Mouse (Mus musculus) T-helper 1 cell (primary cell): ENCODE measurements at regions not wholly inside any gene's neighbourhood (a gene's known extent, or its start where the extent isn't known, plus 50 kb on each side); places are given as distances from the start of the nearest gene placed in this dataset.

Source experiments
- in situ Hi-C: fragments of 300-600 bp; cut with MboI, MseI; formaldehyde crosslinking; loops from one replicate; pipeline ENCODE4 v1.15.1; 2025; ENCODE audit warnings: high pct_unique_total_duplicates

DNA sequence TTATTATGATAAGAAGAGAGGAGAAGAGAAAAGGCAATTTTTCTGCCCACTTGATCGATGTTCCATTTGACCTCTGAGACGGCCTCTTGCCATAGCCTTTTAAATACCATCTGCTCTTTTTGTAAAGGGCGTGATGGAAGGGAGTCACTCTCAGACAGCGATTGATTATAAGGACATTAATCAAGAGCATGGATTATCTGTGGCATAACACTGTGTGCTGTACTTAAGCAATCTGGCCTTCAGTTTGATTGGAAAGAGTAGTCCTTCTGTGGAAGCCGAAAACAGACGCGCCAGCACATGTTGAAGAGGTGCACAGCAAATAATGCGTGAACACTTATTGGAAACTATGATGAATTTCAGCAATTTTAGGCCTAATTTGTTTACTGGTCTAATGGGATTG lies 685.4 kb upstream of the Robo1 start:
- in situ Hi-C loops: no loop called here

DNA sequence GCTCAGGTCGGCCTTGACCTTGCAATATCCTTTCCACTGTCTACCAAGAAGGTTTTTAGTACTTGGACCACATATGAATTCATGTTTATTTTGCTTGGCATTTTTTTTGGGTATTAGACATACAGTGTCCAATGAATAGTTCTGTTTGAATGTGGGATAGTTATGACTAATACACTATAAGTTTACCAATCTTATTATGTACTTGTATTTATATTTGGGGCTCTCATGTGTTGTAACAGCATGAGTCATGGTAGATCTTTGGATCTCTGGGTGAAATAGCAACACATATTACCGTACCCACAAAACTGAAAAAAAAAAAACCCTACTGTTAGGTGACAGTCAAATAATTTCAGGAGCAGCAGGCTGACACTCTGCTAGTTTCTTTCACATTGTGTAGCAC lies 667.7 kb upstream of the Robo1 start:
- in situ Hi-C loops: no loop called here

DNA sequence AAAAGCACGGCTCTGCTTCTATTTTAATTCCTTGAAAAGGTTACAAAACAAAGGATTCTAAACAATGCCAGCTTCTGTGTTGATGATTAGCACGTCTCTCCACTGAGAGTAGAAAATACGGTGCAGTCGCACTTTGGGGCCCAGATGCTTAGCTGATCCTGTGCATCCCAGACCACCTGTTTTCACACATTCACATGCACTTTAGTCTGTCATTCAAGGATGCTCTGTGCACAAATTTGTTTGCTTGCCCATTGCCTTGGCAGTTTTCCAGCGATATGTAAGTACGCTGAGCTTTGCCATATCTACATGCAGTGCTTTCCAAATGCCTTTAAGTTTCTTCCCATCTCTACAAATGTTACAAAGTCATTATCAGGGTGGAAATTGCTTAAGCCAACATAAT lies 664.9 kb upstream of the Robo1 start:
- in situ Hi-C loops: no loop called here

DNA sequence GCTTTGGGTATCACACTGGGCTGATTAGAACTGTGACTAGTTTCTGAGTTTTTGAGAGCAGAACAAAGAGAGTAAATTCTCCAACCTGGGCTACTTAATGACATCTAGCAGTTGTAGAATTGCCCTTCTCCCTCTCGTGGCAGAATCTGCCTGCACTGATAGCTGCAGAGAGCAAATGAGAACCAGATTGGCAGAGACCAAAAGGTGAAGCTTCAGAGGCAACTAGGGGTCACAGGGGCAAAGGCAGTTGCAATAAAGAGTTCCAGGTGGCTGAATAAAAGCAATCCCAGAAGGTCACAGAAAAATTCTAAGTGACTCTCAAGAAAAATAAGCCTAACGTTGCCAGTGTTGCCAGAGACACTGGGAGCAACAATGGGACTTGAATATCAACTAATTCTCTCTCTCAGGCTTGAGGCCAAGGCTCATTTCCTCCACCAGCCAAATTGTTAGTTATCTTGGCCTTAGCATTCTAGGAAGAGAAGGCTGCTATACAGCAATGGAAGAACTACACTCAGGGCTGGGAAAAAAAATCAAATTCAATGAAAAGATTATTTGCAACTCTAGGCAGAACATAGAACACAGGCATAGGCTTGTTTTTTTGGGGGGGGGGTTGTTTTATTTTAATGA lies 629.9 kb upstream of the Robo1 start:
- in situ Hi-C loops: no loop called here

DNA sequence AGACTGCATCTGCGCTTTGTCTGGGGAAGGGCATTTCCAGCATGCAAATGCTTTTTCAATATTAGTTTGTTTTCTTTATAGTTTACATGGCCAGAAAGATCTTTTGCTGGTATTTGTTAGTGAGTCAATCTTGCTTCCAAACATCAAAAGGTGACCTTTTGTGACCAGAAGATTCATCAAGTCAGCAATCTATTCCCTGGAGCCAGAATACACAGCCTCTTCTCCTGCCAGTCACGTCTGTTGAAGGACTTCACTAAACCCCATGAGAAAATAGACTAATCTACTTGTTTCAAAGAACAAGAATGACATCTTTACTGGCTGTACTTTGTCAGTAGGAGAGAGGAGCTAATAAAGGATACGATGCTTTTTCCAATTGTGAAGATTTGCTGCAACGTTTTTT lies 614.6 kb upstream of the Robo1 start:
- in situ Hi-C loops: no loop called here

DNA sequence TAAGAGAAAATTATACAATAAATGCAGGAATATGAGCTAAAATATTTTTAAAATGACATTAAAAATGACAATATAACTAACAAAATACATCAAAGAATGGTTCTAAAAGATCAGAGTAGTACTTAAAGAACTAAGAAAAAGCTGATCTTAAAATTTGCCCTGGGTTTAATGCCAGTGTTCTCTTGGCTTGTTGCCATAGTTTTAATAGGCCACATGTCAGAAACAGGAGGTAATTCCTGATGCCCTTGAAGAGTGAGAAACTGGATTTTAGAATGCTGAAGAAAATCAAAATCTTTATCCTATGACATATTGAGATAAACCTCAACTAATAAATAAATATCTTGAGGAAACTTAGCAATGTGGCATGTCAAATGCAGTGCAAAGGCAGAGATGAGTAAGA lies 602.3 kb upstream of the Robo1 start:
- in situ Hi-C loops: no loop called here

DNA sequence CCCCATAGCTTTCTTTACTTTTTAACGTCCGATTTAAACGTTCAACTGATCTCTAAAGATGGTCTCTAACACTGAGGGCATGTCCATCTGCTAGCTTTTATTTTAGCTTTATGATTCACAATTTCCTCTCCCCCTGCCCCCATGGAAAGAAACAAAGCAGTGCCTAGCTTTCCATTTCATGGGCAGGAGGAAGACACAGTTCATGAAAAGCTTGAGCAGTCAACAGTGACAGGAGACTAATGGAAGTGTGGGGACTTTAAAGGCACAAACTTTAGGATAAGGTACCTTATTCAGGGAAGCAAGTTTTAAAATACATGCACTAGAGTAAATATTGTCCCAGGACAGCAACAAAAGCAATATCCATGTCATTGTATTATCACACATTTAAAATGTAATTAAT lies 598.4 kb upstream of the Robo1 start:
- in situ Hi-C loops: no loop called here

DNA sequence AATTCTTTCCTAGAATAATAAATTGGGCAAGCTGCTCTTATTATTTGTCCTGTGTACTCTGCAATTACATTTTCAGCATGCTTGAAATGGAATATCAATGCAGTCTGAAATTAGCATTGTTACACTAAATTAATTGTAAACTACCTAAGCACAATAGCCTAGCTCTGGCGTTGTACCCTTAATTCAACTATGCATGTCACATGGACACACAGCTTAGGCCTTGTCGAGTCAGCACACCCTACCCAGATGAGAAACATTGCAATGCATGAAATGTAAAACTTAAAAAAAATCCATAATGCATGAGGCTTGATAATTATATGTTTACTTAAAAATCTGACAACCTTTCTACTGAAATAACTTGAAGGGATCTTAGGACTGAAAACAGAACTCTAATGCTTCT lies 596.2 kb upstream of the Robo1 start:
- in situ Hi-C loops: no loop called here

DNA sequence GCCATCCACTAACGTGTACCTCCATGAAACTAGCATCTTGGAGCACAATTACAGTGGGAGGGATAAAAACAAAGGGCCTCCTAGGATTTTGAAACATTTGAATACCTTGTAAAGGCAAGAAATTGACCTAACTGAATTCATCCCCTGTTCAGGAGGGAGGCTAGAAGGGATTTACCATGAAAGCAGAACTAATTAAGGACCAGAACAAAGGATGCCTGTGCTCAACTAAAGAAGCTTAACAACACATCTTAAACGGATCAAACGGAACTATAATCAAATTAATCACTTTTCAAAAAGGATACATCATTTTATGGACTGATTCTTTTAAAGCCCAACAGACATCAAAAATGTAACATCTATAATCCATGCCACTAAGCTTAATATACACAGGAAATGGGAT lies 590.9 kb upstream of the Robo1 start:
- in situ Hi-C loops: no loop called here

DNA sequence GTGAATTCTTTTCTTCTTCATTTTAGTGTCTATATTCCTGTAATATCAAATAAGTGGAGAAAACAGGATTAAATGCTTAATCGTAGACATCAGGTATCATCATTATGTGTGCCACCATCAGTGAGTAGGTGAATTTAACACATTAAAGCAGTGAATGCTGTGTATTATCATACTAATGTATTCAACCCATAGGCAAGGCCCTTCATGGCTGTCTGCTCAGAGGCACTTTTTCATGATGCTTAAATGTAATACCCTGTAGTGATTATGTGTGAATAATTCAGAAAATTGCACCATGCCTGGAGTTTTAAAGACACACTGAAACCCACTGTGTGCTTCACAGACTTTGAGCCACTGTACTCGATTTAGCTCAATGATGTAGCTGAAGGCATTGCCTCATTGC lies 583.2 kb upstream of the Robo1 start:
- in situ Hi-C loops: no loop called here

DNA sequence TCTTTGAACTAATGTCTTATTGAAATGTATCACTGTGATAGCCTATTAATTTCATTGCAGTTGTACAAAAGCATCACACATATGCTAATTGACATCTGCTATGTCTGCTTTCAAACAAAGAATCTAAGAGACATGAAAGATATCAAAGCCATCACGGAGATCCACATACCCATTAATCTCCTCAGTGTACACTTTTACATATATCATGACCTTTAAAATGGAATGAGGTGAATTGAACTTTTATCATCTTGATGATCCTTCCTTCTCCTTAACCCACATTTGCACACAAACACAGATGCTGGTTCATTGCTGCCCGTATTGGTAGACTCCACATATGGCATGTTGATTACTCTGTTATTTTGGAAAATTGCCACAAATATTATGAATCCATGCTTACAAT lies 570.2 kb upstream of the Robo1 start:
- in situ Hi-C loops: no loop called here

DNA sequence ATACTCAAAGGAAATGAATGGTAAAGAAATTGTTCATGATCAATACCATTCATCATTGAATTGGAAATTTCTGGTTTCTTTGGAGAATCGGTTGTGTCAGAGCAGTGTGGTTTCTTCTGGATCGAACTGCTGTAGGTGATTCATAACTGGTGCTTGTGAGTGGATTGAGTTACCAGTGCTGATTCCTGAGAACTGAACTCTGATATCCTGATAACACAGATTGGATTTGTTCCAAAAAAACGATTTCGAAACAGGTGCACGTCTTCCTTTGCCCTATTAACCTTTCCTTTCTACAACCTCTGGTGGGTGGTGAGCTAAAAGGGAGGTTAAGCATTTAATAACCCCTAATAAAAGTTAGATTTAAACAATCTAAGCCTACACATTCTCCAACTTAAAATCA lies 569.0 kb upstream of the Robo1 start:
- in situ Hi-C loops: no loop called here

DNA sequence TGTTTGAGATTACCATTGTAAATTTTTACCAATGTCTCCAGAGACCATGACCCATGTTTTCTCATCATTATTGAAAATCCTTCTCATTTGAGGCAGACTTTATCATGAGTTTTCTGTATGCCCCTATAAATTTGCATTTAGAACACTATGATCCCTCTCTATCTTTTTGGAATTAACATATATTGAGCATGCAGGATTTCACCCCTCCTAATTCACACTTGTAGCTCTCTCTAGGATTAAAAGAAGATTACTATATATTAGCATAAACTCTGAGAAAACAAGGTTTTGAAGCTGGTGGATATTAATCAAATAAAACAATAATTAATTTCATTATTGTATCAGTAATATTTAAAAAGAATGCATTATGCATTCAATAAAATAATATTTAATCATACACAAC lies 527.2 kb upstream of the Robo1 start:
- in situ Hi-C loops: no loop called here

DNA sequence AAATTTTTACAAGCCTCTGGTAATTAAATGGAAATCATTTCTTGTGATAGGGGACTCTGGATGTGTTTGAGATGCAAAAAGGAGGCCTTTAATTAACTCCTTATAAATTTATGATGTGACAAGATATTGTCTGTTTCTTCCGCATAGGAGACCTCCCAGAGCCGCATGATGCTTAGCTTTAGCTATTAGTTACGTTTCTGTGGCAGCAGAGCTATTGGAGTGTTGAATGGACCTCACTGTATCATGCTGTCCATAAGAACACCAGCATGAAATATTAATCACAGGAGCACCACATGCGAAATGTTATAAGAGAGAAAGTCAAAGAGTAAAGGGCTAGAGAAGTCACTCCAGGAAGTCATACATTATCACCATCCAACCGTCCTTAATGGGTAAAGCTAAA lies 495.3 kb upstream of the Robo1 start:
- in situ Hi-C loops: loop anchor here (5.0 kb wide), 1 partner anchor 61 kb away; no protein-coding TSS in a partner anchor

DNA sequence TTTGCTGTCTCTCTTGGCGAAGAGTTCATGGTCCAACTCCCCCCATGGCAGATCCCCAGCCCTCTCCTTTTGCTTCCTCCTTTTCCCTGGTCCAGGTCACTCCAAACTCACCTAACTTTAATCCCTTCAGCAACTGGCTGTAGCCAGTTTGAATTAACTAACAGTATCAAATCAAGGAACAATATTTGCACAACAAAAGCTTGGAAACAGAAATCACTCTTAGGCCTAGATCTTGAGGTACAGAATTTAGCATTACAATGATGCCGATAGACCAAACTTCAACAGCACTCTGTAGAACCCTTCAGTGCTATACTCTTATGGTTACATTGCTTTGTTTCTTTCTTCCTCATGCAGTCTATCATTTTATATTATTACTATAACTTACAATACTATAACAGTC lies 472.8 kb upstream of the Robo1 start:
- in situ Hi-C loops: no loop called here

DNA sequence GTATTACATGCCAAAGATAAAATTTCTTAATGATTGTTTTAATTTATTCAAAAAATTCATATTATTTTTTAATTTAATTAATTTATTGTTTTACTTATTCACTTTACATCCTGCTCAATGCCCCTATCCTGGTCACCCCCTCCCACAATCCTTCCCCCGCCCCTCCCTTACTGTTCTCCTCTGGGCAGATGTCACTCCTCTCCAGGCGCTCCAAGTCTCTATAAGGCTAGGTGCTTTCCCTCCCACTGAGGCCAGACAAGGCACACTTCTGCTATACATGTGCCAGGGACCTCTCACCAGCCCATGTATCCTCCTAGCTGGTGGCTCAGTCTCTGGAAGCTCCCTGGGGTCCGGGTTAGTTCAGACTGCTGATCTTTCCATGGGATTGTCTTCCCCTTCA lies 458.0 kb upstream of the Robo1 start:
- in situ Hi-C loops: no loop called here

DNA sequence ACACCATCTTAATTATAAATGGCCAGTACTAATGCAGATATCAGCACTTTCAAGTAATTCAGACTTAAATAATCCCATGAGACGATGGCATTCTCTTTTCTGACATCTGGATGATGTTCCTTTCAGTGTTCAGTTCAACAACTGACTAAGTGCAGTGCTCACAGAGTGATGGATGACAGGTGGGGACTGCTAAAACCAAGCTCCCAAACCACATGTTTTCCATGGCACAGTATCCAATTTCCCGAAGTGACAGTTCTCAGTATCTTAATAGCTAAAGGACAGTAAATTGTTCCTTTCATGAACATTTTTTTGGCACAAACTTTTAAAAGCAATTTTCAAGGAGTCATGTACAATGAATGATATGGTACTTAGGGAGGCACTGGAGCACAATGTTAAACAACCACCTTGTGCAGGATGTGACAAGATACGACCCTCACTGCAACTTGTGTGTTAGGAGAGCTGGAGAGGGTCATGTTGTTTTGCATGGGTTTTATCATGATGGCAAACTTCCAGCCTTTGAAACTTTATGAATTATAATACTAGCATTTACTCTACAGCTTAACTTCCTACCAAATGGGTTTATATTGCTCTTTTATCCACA lies 456.4 kb upstream of the Robo1 start:
- in situ Hi-C loops: no loop called here

DNA sequence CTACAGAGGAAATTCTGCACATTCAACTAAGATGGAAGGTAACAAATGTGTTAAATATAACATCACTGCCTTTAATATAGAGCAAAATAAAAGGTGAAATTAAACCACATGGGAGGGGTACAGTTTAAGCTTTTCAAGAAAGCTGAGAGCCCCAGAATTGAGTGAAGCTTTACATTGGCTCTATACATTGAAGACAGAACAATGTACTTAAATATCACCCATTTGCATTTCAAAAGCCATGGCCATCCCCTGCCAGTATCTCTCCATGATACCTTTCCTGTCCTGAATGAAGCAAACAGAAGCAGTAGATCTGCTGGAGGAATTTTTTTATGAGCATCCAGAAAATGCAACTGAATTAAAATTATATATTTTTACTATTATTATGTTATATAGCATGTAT lies 450.2 kb upstream of the Robo1 start:
- in situ Hi-C loops: no loop called here

DNA sequence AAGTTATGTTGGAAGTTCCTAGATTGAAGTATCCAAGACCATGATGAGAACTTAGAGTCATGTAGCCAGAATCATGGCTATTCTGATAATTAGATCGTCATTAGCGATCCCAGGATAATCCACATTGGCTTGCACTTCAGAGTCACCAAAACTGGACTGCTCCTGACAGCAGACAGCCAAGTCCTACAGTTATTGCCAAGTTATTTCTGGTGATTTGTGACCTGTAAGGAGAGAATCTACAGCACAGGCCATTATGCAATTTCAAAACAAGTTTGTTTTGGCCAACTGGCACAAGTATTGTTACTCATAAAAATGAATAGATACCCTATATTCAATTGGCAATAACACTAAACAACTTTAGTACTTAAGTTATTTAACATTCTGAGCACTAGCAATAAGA lies 447.9 kb upstream of the Robo1 start:
- in situ Hi-C loops: no loop called here

DNA sequence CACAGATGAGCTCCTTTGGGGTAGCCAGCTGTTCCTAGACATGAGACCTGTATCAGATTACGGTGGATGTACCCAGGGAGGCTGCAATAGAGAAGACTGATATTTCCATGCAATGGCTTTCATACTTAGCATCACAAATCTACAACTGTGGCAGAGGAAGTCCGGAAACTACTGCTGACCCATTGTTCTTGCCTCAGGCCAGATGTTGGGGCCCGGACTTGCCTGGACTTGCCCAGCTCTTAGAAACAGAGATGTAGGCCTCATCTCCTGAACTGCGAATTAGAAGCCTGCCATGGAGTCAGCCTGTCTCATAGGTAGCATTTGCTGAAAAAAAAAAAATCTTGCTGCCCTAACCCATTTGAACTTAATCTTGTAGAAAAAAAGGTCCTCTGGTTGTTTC lies 422.4 kb upstream of the Robo1 start:
- in situ Hi-C loops: no loop called here

DNA sequence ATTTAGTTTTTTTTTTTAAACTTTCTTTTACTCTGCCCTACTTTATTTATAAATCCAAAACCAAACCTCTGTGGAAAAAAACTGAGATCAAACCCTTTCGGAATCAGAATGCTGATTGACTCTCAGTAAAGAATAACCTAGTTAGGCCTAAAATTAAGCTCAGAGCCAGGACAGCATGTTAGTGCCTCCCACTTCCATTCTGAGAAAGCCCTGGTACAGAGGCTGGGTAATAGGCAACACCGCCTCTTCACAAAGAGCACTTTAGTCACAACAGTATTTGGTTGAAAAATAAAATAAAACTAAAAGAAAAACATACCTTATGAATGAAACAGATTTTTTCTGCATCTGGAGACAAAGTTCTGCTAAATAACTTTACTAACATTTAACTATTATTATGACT lies 418.4 kb upstream of the Robo1 start:
- in situ Hi-C loops: no loop called here

DNA sequence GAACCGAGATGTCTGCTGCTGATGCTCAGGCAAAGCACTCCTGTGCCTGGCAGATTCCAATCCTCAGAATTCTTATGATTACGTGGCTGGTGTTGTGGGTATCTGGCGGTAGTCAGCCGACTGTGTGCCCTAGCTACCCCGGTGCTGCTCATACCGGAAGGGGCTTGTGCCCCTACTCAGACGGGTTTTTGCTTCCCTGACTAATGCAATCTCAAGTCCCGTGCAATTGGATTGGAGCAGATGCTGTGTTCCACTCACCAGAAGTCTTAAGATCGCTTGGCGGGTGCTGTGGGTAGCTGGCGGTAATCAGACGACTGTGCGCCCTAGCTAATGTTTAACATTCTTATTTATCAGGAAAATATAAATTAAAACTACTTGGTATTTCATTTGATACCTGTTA lies 385.0 kb upstream of the Robo1 start:
- in situ Hi-C loops: no loop called here

DNA sequence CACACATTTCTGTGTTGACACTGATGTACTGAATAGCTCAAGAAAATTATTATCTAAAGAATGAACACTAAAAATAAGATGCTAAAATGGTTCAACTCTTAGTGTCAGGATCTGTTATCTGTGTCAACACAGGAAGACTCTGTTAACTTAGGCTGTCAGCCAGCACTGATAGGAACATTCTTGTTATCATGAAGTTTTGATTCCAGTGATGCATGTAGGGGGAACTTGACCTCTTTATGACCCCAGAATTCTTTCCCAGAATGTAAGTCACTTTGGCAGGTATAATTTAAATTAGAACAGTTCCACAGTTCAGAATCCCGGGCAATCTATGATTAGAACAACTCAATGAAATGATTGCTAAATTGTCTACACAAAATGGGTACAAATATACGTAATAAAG lies 363.9 kb upstream of the Robo1 start:
- in situ Hi-C loops: no loop called here

DNA sequence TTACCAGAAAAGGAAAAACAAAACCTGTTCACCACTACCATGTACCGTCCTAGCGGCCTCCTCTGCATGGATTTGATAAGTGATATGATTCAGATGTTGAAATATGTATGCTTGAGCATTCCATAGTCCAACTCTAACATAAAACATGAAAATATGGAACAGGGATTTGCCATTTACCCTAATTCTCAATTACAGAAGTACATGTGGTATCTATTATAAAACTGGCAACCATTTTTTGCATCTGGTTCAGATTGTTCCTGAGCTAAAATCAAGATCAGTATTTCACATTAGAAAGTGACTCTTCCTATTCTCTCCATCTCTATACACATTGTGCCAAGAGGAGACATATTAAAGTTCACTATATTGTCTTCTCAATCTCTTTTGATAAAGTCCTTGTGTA lies 363.3 kb upstream of the Robo1 start:
- in situ Hi-C loops: no loop called here
